Mouse (Mus musculus): ENCODE measurements around the gene Tmem159. TPM values are rescaled to one million over a fixed set of nuclear protein-coding genes. Genes with fewer than 3 reads are reported as not detected.

Gene Tmem159
- polyA plus RNA-seq, 1 experiment: 6.6 TPM

- H3K36me3 ChIP-seq (ENCODE audit: control insufficient read depth, insufficient read depth, low read length): no peaks in the 10 kb centered on the region
- no peak overlapping the region for H3K27ac ChIP-seq (ENCODE audit: control insufficient read depth, insufficient read depth, low read depth, low read length)
- no peaks in the 10 kb centered on the region for H3K27me3 ChIP-seq (ENCODE audit: control insufficient read depth, insufficient read depth, low read length)
- no peaks in the 10 kb centered on the region for H3K4me1 ChIP-seq (ENCODE audit: control insufficient read depth, insufficient read depth, low read length)
- TF ChIP-seq POLR2A (IDR thresholded peaks at IDR 0.05; ENCODE audit: control insufficient read depth, low read depth, low read length) (no peak), CTCF (IDR thresholded peaks at IDR 0.05; ENCODE audit: control insufficient read depth, insufficient read depth, insufficient replicate concordance, low read depth, low read length) (no peak)
- H3K4me3 ChIP-seq (ENCODE audit: control insufficient read depth, low read depth, low read length): no peak overlapping the region
Measured at GRCm38 (mm10) chr7:120127686-120128059, 25.5 kb downstream of the Tmem159 start.

- Histone ChIP-seq H3K4me1 (ENCODE audit: control insufficient read depth, insufficient read depth, low read length) (no peaks in the 10 kb centered on the region), H3K4me3 (ENCODE audit: control insufficient read depth, low read depth, low read length) (no peak overlapping the region), H3K27ac (ENCODE audit: control insufficient read depth, insufficient read depth, low read depth, low read length) (no peak overlapping the region), H3K27me3 (ENCODE audit: control insufficient read depth, insufficient read depth, low read length) (no peaks in the 10 kb centered on the region), H3K36me3 (ENCODE audit: control insufficient read depth, insufficient read depth, low read length) (no peaks in the 10 kb centered on the region)
- TF ChIP-seq POLR2A (IDR thresholded peaks at IDR 0.05; ENCODE audit: control insufficient read depth, low read depth, low read length) (no peak), CTCF (IDR thresholded peaks at IDR 0.05; ENCODE audit: control insufficient read depth, insufficient read depth, insufficient replicate concordance, low read depth, low read length) (no peak)
Measured at GRCm38 (mm10) chr7:120128951-120129350, 26.8 kb downstream of the Tmem159 start.

GRCm38 (mm10) chr7:120142743-120143142 is 40.6 kb downstream of the Tmem159 start:
- Histone ChIP-seq H3K4me1 (ENCODE audit: control insufficient read depth, insufficient read depth, low read length) (no peaks in the 10 kb centered on the region; the same call in 1 of the 2 replicates), H3K27me3 (ENCODE audit: control insufficient read depth, insufficient read depth, low read length) (no peaks in the 10 kb centered on the region), H3K27ac (ENCODE audit: control insufficient read depth, insufficient read depth, low read depth, low read length) (no peak overlapping the region), H3K36me3 (ENCODE audit: control insufficient read depth, insufficient read depth, low read length) (no peaks in the 10 kb centered on the region), H3K4me3 (ENCODE audit: control insufficient read depth, low read depth, low read length) (no peak overlapping the region)
- TF ChIP-seq POLR2A (IDR thresholded peaks at IDR 0.05; ENCODE audit: control insufficient read depth, low read depth, low read length) (no peak), CTCF (IDR thresholded peaks at IDR 0.05; ENCODE audit: control insufficient read depth, insufficient read depth, insufficient replicate concordance, low read depth, low read length) (no peak)

GRCm38 (mm10) chr7:120145191-120145590 is 43.0 kb downstream of the Tmem159 start, which contains the start of gene Zp2:
Gene Zp2, minus strand, starts transcription at chr7:120145291.
- Histone ChIP-seq H3K4me1 (ENCODE audit: control insufficient read depth, insufficient read depth, low read length) (no peaks in the 10 kb centered on the region; the same call in 1 of the 2 replicates), H3K27ac (ENCODE audit: control insufficient read depth, insufficient read depth, low read depth, low read length) (no peak within 1 kb of the TSS), H3K27me3 (ENCODE audit: control insufficient read depth, insufficient read depth, low read length) (no peaks in the 10 kb centered on the region), H3K4me3 (ENCODE audit: control insufficient read depth, low read depth, low read length) (no peak within 1 kb of the TSS), H3K36me3 (ENCODE audit: control insufficient read depth, insufficient read depth, low read length) (no peaks in the 10 kb centered on the region)
- TF ChIP-seq CTCF (IDR thresholded peaks at IDR 0.05; ENCODE audit: control insufficient read depth, insufficient read depth, insufficient replicate concordance, low read depth, low read length) (no peak), POLR2A (IDR thresholded peaks at IDR 0.05; ENCODE audit: control insufficient read depth, low read depth, low read length) (no peak)

- no peak overlapping the region for H3K27ac ChIP-seq (ENCODE audit: control insufficient read depth, insufficient read depth, low read depth, low read length)
- no peaks in the 10 kb centered on the region for H3K27me3 ChIP-seq (ENCODE audit: control insufficient read depth, insufficient read depth, low read length)
- no peak overlapping the region for H3K4me3 ChIP-seq (ENCODE audit: control insufficient read depth, low read depth, low read length)
- H3K36me3 ChIP-seq (ENCODE audit: control insufficient read depth, insufficient read depth, low read length): no peaks in the 10 kb centered on the region
- H3K4me1 ChIP-seq (ENCODE audit: control insufficient read depth, insufficient read depth, low read length): no peaks in the 10 kb centered on the region; the same call in 1 of the 2 replicates
- TF ChIP-seq CTCF (IDR thresholded peaks at IDR 0.05; ENCODE audit: control insufficient read depth, insufficient read depth, insufficient replicate concordance, low read depth, low read length) (no peak), POLR2A (IDR thresholded peaks at IDR 0.05; ENCODE audit: control insufficient read depth, low read depth, low read length) (no peak)
Measured at GRCm38 (mm10) chr7:120150257-120150656, 48.1 kb downstream of the Tmem159 start.

- no peaks in the 10 kb centered on the region for H3K27me3 ChIP-seq (ENCODE audit: control insufficient read depth, insufficient read depth, low read length)
- H3K4me3 ChIP-seq (ENCODE audit: control insufficient read depth, low read depth, low read length): no peak overlapping the region
- no peaks in the 10 kb centered on the region for H3K36me3 ChIP-seq (ENCODE audit: control insufficient read depth, insufficient read depth, low read length)
- H3K27ac ChIP-seq (ENCODE audit: control insufficient read depth, insufficient read depth, low read depth, low read length): no peak overlapping the region
- H3K4me1 ChIP-seq (ENCODE audit: control insufficient read depth, insufficient read depth, low read length): no peaks in the 10 kb centered on the region
- TF ChIP-seq POLR2A (IDR thresholded peaks at IDR 0.05; ENCODE audit: control insufficient read depth, low read depth, low read length) (no peak), CTCF (IDR thresholded peaks at IDR 0.05; ENCODE audit: control insufficient read depth, insufficient read depth, insufficient replicate concordance, low read depth, low read length) (no peak)
Measured at GRCm38 (mm10) chr7:120150898-120151297, 48.7 kb downstream of the Tmem159 start.

GRCm38 (mm10) chr7:120156841-120157409 is 54.8 kb downstream of the Tmem159 start:
- Histone ChIP-seq H3K36me3 (ENCODE audit: control insufficient read depth, insufficient read depth, low read length) (no peaks in the 10 kb centered on the region), H3K27me3 (ENCODE audit: control insufficient read depth, insufficient read depth, low read length) (no peaks in the 10 kb centered on the region), H3K4me1 (ENCODE audit: control insufficient read depth, insufficient read depth, low read length) (no peaks in the 10 kb centered on the region), H3K27ac (ENCODE audit: control insufficient read depth, insufficient read depth, low read depth, low read length) (no peak overlapping the region), H3K4me3 (ENCODE audit: control insufficient read depth, low read depth, low read length) (no peak overlapping the region; the same call in 1 of the 2 replicates)
- TF ChIP-seq POLR2A (IDR thresholded peaks at IDR 0.05; ENCODE audit: control insufficient read depth, low read depth, low read length) (no peak), CTCF (IDR thresholded peaks at IDR 0.05; ENCODE audit: control insufficient read depth, insufficient read depth, insufficient replicate concordance, low read depth, low read length) (no peak)
